Mouse (Mus musculus): Measurements from ENCODE around the gene Ywhag.

Ywhag gene

DNA sequence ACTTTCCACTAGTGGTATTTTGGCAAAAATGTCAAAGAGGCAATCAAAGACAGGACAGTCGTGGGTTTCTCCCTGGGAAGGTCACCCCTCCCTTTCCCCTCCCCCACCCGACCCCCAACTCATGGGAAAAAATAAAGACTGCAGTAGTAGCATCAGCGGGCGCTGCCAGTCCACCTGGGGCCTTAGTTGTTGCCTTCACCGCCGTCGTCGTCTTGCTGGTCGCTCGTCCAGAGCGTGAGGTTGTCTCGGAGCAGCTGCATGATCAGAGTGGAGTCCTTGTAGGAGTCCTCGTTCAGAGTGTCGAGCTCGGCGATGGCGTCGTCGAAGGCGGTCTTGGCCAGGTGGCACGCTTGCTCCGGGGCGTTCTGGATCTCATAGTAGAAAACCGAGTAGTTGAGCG, 23.6 kb downstream of the Ywhag start:
- no peak for DNase-seq

DNA sequence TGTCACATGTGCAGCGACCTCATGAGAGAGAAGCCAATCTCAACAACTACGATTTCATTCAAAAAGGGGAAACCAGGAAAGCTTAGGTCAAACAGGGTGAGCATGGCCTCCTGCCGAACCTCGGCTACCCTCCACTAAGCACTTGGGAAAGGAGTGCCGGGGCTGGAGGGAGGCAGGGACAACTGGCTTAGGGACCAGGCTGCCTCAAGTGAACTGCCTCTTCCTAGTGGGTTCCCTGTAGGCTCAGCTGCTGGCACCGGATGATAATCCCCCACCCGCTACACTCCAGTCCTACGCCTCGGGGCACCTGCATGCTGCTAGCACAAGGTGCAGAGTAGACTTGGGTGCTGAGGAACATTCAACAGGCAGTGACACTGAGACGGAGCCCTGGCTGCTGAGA, 24.8 kb downstream of the Ywhag start:
- DNase-seq, result no peak

DNA sequence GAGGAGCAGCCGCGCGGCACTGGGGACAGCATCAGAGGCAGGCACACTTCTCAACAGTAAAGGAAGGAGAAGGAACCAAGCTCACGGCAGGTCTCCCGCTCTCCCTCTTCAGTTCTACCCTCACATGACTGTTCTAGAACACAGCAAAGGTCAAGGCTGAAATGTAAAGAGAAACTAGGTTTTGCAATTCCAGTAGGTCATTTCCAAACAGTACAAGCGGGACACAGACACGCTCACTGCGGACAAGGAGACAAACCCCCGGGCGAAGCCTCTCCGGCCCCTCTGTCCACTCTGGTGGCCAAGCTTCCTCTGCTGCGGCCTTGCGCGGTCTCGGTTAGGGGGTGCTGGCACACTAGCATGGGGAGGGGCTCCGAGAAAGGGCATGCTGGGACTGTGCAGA, 25.4 kb downstream of the Ywhag start:
- DNase-seq, result no peak

DNA sequence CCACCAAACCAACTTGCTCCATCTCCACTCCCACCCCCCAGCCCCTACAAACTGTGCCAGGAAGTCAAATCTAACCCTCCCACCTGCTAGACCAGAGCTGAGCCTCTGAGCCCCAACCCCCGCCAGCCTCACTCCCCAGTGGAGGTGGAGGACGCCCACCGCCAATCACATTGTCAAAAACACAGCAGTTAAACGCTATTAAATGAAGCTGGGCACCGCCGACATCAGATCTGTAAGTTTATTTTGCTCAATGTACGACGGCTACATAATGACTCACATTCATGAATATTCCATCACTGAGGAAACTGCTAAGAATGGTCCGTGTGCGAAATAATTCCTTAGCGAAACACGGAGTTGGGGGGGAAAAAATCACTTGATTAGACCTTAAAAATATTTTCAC, 26.2 kb downstream of the Ywhag start:
- DNase-seq, result no peak

DNA sequence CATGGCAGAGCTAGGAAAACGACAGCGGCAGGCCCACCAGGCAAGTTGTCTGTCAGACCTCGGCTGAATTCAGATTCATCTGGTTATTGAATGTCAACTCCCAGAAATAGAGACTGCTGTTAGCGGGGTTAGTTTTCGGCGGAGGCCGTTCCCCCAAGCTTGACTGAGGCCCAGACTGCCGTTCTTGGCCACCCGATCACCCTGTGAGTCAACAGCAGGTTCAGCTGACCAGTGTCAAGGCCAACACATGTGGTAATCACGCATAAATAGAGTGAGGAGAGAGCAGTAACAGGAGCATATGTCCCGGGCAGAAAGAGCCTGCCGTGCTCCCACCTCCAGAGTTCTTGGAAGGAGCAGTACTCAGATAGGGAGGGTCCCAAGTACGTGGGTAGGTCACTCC, 27.2 kb downstream of the Ywhag start:
- DNase-seq, result no peak

DNA sequence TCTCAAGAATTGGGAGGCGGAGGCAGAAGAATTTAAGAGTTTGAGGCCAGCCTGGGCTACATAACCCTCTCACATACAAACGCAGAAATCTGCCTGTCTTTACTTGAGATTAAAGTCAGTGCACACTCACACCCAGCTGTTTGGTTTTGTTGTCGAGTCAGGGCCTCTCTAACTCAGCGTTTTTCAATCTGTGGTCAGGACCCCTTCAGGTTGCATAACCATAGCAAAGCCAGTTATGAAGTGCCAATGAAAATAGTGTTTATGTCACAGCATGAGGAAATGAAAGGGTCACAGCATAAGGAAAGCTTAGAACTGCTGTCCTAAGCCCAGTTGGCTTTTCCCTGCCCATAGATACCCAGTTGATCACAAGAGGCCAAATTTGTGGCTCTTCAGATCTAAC, 27.6 kb downstream of the Ywhag start:
- no peak for DNase-seq

DNA sequence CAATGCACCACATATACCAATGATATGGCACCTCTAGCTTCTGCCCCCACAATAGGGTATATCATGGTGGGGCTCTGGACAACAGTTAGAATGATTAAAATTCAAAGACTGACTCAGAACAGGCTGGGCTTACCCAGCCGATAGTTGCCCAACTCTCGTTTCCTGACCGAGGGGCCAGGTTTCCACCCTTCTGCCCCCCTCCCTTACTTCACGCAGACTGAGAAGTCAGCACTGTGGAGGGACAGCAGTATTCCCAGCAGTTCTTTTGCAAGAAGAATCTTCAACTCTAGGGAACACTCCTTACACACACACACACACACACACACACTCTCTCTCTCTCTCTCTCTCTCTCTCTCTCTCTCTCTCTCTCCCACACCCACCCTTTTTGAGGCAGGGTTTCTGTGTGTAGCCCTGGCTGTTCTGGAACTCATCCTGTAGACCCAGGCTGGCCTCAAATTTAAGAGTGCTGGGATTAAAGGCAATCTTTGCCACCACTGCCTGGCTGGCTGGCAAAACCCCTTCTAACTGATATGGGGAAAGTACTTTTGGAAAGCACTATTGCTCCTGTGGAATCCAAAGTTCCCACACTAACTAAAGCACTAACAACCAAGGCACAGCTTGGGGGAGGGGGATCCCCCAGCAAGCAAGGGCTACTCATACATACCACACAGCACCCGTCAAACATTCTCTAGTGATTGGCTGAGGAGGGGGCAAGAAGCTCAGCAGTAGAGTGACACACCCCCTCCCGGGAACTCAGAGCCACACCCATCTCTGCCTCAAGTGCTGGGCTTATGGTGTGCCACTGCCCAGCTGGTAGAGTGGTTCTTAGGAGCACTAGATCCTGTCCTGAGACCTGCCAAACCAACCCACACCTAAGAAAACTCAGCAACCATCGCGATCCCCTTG, 28.8 kb downstream of the Ywhag start:
- DNase-seq, result no peak

DNA sequence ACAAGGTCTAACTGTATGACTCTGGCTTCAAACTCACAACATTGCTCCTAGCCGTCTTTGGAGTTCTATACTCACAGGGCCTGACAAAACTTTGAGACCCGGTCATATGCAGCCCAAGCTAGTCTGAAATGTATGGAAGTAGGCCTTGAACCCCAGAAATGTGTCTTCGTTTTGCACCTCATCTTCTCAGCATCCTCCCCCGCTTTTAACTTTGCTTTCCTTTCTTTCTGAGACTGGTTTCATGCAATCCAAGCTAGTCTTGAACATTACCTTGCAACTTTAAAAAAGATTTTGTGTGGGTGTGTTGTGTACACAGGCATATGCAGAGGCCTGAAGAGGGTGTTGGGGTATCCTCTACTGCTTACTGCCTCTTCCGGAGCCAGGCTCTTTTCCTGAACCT, 30.2 kb downstream of the Ywhag start:
- no peak for DNase-seq

DNA sequence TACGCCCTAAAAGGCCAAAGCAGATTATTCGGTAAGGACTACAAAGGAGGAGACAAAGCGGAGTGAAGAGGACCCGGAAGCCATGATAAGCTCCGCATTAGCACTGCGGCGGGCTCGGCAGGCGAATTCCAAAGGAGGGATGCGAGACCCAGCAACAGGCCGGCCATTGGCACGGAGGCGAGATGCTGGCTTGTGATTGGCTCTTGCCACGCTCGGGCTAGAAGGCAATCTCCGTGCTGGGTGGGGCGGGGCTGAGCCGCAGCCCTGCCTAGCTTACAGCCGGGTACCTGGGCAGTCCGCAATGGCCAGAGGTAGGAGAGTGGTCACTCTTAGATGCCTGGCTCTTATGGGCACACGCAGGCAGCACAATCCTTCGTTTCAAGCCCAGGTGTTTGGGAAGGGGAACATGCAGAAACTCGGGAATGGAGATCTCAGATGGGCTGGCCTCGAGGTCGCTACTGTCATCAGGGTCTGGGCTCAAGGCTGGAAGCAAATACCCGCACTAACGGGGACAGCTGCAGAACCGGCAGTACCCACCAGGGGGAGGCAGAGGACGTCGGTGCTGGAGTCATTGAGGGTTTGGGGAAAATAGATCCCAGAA, 30.8 kb downstream of the Ywhag start:
- peak; percentile 99 for DNase-seq

DNA sequence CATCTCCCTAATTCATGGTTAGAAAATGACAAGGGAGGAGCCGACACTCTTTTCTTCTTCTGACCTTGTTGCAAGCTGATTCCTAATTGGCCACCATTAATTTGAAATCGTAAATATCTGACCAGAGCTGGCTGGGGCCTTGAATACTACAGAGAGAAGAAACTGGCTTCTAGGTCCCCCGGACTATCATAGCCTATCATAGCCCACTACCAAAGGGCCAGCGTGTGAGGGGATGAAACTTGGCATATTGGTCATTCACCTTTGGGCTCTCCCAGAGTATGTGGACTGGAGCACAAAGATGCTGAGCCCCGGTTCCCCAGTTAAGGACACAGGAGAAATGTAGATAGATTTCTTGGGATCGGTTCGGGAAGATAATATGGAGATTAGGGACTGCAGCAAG, 31.4 kb downstream of the Ywhag start:
- DNase-seq, result no peak

DNA sequence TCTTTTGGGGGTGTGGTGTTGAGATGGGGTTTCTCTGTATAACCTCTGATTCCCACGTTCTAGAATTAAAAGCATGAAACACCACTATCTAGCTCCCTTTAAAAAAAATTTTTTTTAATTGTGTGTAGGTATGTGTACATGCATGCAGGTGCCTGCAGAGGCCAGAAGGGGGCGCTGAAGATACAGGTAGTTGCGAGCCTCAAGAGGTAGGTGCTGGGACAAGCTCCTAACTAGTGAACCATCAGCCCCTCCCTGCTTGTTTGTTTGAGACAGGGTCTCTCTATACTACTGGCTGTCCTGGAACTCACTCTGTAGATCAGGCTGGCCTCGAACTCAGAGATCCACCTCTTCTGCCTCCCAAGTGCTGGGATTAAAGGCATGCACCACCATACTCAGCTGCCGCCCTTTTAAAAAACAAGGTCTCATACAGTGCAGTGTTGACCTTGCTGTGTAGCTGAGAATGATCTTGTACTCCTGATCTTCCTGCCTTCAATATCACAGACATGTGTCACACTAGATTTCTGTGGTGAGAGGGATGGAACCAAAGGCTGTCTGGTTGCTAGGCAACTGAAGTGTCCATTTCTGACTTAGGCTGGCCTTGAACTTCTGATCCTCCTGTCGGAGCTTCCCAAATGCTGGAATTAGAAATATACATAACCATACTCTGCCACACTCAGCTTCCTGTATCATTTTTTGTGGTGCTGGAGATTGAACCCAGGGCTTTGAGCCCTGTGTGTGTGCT, 32.9 kb downstream of the Ywhag start:
- no peak for DNase-seq

DNA sequence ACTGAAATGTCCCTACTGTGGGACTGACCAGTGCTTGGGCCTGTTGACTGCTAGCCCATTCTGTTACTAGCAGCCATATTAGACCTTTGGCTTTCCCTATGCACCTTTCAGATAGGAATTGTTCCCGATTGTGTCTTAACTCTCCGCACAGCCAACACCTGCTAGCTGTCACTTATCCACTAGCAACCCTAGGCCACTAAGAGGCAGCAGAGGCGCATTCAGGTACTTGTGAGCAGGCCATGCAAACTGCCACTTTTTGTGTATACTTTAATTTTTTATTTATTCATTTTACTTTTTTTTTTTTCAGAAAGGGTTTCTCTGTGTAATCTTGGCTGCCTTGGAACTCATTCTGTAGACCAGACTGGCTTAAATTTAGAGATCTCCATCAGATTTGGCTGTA, 33.7 kb downstream of the Ywhag start:
- no peak for DNase-seq

DNA sequence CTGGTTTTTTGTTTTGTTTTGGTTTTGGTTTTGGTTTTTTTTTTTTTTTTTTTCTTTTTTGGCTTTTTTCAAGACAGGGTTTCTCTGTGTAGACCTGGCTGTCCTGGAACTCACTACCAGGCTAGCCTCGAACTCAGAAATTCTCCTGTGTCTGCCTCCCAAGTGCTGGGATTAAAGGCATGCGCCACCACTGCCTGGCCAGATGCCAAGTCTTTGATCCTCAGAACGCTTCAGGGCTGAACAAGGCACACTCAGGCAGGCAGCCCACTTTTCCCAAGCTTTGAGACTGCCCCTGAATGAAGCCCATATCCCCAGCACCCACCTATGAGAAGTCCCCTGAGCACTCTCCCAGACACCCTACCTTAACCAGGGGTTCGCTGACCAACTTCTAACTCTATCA, 34.6 kb downstream of the Ywhag start:
- no peak for DNase-seq

DNA sequence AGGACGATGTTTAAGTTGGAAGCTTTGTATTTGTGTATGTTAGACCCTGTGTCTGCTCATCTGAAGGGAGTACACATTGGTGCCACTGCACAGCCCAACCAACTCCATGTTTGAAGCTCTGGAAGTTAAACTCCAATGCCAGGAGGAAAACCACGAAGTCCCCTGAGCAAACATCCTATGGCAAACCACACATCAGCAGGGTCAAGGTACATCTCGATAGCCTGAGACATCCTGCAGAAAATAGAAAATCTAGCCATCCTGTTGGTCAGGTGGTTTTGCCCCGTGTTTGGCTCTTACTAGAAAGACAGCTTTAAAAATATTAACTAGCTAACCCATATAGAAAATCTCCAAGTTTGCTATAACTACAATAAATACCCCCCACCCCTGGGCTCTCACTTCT, 35.4 kb downstream of the Ywhag start:
- DNase-seq, result no peak

DNA sequence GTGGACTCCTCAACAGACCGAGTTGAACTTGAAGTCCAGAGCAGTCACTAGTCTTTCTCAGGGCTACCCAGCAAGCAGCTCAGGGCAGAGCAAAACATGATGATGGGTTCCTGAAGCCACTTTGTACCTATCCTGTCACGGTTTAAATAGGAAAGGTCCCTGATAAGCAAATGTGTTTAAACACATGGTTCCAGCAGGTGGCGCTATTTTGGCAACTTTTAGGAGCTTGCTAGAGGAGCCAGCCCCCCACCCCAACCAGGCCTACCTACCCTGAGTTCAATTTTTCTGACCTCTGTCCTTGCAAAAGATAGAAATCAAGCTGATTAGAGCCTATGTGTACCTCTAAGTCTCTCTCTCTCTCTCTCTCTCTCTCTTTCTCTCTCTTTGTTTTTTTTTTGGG, 36.4 kb downstream of the Ywhag start:
- no peak for DNase-seq

DNA sequence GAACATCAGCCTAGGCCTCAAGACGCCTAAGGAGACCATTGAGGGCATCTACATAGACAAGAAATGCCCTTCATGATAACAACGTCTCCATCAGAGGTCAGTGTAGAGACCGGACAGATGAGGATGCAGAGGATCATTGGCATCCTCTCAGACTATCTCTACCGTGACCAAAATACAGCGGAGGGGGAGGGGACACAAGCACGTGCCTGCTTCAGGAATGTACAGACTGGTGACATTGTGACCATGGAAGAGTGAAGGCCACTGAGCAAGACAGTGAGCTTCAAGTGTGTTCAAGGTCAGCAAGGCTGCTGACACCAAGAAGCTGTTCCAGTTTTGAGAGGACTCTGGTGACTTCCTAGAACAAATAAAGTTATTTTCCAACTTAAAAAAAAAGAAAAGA, 39.5 kb downstream of the Ywhag start:
- DNase-seq, result no peak

DNA sequence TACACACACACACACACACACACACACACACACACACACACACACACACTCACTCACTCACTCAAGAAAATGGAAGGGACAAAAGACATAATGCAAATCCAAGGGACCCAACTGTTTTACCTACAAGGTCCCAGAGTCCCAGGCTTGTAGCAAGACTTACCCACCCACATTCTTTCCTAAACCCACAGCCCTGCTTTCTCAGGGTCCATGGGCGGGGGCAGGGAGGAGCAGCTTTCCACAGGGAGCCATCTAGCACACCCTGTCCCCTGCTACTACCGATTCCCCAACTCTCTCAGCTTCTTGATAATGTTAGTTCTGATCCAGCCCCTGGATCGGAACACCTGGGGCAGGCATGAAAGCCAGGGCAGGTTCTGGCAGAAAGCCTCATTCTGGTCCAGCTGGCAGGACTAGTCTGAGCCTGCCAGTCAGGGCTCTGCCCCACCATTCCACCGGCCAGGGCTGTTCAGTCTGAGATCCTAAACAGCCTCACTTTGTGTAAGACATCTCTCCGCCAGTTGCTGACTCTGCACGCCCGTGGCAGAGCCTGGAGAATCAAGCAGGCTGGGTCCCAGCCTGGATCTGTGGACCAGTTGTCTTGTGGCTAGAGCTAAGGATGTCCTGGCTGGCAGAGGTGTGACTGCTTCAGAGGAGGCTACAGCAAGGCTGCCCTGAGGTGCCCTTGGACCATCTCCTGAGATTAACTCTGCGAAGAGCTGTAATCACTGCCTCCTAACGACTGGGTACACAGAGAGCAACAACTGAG, 41.6 kb downstream of the Ywhag start:
- no peak for DNase-seq

DNA sequence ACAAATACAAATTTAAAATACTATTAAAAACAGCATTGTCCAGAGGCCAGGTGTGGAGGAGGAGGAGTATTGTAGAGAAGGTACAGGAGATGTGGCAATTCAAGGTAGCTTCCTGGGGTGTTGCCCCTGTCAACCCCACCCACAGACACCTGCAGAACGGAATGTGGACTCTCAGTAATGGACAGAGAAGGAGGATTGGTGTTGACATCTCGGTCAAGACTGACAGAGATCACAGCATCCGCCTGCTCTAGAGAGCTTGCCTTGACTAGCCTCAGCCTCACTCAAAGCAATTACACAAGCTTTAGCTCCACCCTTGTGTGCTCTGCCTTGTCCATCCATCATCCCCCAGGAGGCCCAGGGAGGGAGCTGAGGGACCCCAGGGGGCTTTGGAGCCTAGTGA, 43.5 kb downstream of the Ywhag start:
- DNase-seq, result no peak

DNA sequence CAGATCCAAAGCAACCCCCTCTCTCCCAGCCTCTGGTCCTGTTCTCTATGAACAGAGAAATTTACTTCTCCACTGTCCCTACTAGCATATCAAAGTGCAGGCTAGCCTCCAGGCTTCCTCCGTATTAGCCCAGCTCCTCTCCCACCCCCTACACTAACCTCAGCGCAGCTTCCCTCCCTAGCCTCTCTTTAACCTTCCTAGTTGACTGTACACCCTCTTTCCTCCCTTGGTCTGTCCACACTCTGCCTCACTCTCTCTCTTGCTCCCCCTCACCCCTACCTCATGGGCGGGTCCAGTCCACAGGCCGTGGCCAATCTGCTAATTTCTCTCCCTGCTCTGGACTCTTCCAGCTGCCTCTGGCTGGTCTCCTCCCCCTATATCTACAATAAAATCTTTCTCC, 44.1 kb downstream of the Ywhag start:
- no peak for DNase-seq

DNA sequence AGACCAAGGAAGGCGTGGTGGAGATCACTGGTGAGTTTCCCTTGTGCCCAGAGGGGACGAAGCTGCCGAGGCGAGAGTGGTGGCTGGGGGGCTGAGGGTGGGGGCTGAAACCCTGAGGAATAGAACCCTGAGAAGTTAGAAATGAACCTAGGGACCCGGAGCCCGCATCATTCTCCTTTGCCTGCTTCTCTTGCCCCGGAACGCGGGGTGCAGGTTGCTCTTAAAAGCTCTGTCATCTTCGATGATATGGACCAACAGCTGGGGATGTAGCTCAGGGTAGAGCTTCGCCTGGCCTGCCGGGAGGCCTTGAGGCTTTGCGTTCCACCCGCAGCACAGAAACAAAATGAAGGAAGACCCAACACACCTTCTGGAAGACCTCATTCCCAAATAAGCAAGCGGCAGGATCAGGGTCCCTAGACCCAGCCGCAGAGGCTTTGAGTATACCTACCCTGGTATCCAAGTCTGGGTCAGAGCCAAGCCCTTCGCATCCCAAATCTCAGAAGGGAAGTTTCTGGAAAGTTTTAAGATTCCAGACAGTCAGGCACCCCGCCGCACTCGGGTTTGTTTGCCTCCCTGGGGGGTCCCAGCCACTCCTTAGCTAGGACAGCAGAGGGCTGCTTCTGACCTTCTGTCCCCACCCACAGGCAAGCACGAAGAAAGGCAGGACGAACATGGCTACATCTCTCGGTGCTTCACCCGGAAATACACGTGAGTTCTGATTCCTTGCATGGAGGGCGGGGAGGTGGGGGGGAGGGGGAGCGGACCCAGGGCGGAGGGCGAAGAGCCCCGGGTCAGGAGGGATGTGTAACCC, 45.8 kb downstream of the Ywhag start:
- DNase-seq, result no peak

DNA sequence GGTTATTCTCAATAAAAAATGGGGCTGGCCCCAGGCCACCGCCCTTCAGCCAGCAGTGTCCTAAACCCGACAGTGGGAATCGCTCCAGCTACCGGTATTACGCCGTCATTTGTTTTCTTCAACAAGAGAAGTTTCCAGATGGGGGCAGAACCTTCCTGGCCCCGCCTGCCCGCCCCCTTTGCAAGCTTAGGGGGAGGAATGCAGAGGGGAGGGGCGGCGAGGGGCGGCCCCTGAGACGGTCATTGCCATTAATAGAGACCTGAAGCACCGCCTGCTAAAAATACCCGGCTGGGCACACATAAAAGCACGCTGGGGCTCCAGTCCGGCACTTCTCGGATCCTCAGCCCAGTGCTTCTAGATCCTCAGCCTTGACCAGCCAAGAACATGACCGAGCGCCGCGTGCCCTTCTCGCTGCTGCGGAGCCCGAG, 46.7 kb downstream of the Ywhag start, which contains the start of gene Hspb1:
Hspb1 (plus strand) TSS at position 245 of the 428 bp plus-strand sequence.
- DNase-seq, result peak; percentile 24

DNA sequence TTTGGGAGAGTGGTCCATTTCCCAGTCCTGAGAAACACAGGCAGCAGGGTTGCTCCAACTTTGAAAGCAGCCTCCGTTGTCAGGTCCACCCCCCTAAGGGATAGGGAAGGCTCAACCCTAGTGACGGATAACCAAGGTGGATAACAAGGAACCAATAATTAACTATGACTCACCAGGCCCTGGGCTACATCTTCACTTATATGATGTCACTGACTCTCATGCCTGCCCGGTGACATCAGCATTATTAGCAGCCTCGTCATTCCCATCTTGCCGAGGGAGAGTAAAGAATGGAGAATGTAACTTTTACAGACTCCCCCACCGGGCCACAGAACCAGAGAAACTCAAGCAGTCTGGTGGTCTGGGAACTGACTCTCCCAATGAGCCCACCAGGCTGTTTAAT, 49.8 kb downstream of the Ywhag start:
- no peak for DNase-seq
